Mouse (Mus musculus): ENCODE data around the gene Vipas39.
"Not testable (repeated sequence)": the region's sequence is repeated elsewhere in the genome, so short reads cannot be mapped to it uniquely, and the experiment has no call there.

The Vipas39 gene

GRCm38 (mm10) chr12:87267682-87268081, 1.6 kb upstream of the Vipas39 start:
- peak; percentile 7 to 9 for DNase-seq (ENCODE audit: low spot score in 2 of 2)

GRCm38 (mm10) chr12:87266827-87267603, 959 bp upstream of the Vipas39 start:
- peak in 1 of 2 experiments; percentile 10 for DNase-seq (ENCODE audit: low spot score in 2 of 2)

- DNase-seq (ENCODE audit: low spot score in 2 of 2) = no peak
These were observed 612 bp downstream of the Vipas39 start for GRCm38 (mm10) chr12:87265444-87265843.

- no peak for DNase-seq (ENCODE audit: low spot score in 2 of 2)
These were observed 5.5 kb downstream of the Vipas39 start for GRCm38 (mm10) chr12:87260562-87260961.

GRCm38 (mm10) chr12:87256629-87257028, 9.4 kb downstream of the Vipas39 start:
- no peak for DNase-seq (ENCODE audit: low spot score in 2 of 2)

GRCm38 (mm10) chr12:87253878-87254277, 12.2 kb downstream of the Vipas39 start:
- DNase-seq (ENCODE audit: low spot score in 2 of 2) = no peak

GRCm38 (mm10) chr12:87250161-87250560, 15.9 kb downstream of the Vipas39 start:
- DNase-seq (ENCODE audit: low spot score in 2 of 2) = no peak

GRCm38 (mm10) chr12:87238632-87239031, 27.4 kb downstream of the Vipas39 start, which contains the start of gene Noxred1:
TSS of gene Noxred1 (minus strand) at chr12:87238732.
- DNase-seq (ENCODE audit: low spot score in 2 of 2) = no peak

- peak in 1 of 2 experiments; percentile 37 for DNase-seq (ENCODE audit: low spot score in 2 of 2)
These were observed 29.1 kb downstream of the Vipas39 start for GRCm38 (mm10) chr12:87236882-87237483.

GRCm38 (mm10) chr12:87230379-87230895, 35.6 kb downstream of the Vipas39 start:
- no peak for DNase-seq (ENCODE audit: low spot score in 2 of 2)

- DNase-seq (ENCODE audit: low spot score in 2 of 2) = no peak
These were observed 36.4 kb downstream of the Vipas39 start for GRCm38 (mm10) chr12:87229633-87230032.

GRCm38 (mm10) chr12:87226801-87227200, 39.3 kb downstream of the Vipas39 start:
- no peak for DNase-seq (ENCODE audit: low spot score in 2 of 2)

GRCm38 (mm10) chr12:87224950-87225349, 41.1 kb downstream of the Vipas39 start:
- no peak for DNase-seq (ENCODE audit: low spot score in 2 of 2)

- DNase-seq (ENCODE audit: low spot score in 2 of 2) = no peak
These were observed 46.7 kb downstream of the Vipas39 start for GRCm38 (mm10) chr12:87219362-87219761.

GRCm38 (mm10) chr12:87217596-87217995, 48.5 kb downstream of the Vipas39 start:
- DNase-seq (ENCODE audit: low spot score in 2 of 2) = no peak

GRCm38 (mm10) chr12:87216053-87216452, 50.0 kb downstream of the Vipas39 start:
- DNase-seq (ENCODE audit: low spot score in 2 of 2) = no peak

GRCm38 (mm10) chr12:87212844-87213606, 53.0 kb downstream of the Vipas39 start:
- DNase-seq (ENCODE audit: low spot score in 2 of 2) = no peak

GRCm38 (mm10) chr12:87205789-87206188, 60.3 kb downstream of the Vipas39 start:
- not testable (repeated sequence) for DNase-seq (ENCODE audit: low spot score in 2 of 2)

GRCm38 (mm10) chr12:87201694-87202093, 64.4 kb downstream of the Vipas39 start:
- no peak for DNase-seq (ENCODE audit: low spot score in 2 of 2)

- DNase-seq (ENCODE audit: low spot score in 2 of 2) = peak; percentile 62 to 78
These were observed 66.0 kb downstream of the Vipas39 start, which contains the start of gene Tmed8 for GRCm38 (mm10) chr12:87199973-87200586. TSS of gene Tmed8 (minus strand) at chr12:87200454.

- DNase-seq (ENCODE audit: low spot score in 2 of 2) = peak; percentile 2 to 24
These were observed 66.7 kb downstream of the Vipas39 start, which contains the start of gene Samd15 for GRCm38 (mm10) chr12:87199206-87199972. TSS of gene Samd15 (plus strand) at chr12:87199723.
